Mouse (Mus musculus): ENCODE measurements at regions not wholly inside any gene's neighbourhood (a gene's known extent, or its start where the extent isn't known, plus 50 kb on each side); places are given as distances from the start of the nearest gene placed in this dataset.

GRCm38 (mm10) chr5:59845745-59846144 lies 1962.9 kb upstream of the G6pd2 start:
- no peak for TF ChIP-seq CTCF (IDR thresholded peaks at IDR 0.05; ENCODE audit: low read depth, low read length)
- TF ChIP-seq POLR2AphosphoS5 (IDR thresholded peaks at IDR 0.05; ENCODE audit: insufficient replicate concordance, low read depth, low read length) = no peak

All from G1E (cell line).